Mouse (Mus musculus): ENCODE results near the gene Fam57a. TPM values are rescaled to one million over a fixed set of nuclear protein-coding genes. Genes with fewer than 3 reads are reported as not detected.

Gene Fam57a
- 14.8 and 15.4 TPM in 2 replicates for polyA plus RNA-seq (2012; rRNA removed)

DNA sequence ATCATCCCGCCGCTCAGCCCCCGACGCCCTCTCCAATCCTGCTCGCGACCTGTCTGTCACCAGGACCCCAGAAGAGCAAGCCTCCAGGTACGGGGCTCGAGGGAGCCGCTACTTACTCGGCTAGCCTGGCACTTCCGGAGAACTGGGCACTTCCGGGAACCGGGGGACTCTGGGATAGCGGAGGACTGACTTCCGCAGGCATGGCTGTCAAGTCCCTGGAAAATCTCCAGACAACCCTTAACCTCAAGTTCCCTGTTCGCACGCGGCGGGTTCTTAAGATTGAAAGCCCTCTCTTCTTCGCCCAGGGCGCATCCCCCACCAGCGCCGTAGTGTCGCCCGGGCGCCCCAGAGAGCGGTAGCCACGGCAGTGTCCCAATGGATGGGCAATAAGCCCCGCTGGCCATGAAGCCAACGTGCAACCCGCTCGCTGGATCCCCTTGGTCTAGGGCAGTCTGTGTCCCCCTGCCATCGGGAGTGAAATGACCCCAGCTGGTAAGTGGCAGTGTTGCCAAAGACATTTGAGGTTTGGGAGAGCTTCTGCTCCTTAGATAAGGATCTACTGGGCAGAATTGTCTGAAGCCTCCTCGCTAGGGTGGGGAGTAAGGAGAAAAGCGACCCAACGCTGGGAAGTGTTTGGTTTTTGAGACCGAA, at the start of gene Fam57a, which contains the start of gene Vps53:
Fam57a (plus strand) TSS at position 177 of the 651 bp plus-strand sequence.
Vps53 (minus strand) TSS at position 153 of the 651 bp plus-strand sequence.
- DNase-seq (ENCODE audit: low spot score), result peak; percentile 80

DNA sequence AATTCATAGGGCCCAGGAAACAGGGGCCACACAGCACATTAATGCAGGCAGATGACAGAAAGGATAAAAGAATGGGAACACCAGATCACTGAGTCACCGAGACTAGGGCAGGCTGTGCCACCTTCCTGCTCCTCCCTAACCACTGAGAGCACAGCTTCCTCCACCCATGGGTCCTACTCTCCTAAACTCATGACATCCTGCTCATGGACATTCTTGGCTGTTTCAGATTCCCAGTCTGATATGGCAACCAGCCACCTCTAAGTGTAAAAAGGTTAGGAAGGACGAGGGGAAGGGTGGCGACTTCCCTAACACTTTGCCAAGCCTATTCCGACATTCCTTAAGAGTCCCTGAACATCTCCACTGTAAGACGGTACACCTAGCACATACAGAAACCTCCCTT, 48.6 kb upstream of the Fam57a start:
- no peak for DNase-seq (ENCODE audit: low spot score)

DNA sequence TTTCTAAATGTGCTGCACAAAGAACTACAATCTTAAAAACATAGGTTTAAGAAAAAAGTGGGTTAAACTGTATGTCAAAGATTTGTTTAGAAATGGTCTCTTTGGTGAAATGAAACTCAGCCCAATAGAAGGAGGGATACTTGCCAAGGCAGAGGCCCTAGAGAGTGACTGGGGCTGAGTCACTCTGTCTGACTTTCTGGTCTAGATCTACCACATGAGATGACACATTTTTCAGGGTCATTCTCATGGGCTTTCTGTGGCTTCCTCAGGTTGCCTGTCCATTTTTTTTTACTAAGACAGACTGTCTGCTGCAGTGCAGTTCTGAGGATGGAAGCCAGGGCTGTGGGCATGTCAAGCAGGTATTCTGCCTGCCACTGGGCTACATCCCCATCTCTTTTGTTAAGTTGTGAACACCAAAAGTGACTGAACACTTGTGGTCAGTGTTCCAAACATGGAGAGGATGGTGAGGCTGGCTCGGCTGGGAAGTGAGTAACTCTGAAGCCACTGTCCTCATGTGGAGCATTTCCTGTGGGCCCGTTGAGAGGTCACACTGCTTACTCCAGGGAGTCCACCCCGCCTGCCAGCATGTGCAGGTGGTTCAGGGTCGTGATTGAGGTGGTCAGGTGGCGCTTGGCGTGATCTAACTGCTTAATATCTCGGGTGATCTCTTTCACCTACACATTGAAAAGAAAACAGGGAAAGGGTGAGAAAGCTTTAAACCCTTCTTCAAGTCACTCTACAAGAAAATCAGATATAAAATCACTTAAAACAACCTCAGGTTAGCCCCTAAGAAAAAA, 43.6 kb upstream of the Fam57a start:
- DNase-seq (ENCODE audit: low spot score), result no peak

GRCm38 (mm10) chr11:76137996-76138395, 41.5 kb upstream of the Fam57a start:
- no peak for DNase-seq (ENCODE audit: low spot score)

- no peak for DNase-seq (ENCODE audit: low spot score)
Observed at GRCm38 (mm10) chr11:76144386-76144785, 35.1 kb upstream of the Fam57a start.

DNA sequence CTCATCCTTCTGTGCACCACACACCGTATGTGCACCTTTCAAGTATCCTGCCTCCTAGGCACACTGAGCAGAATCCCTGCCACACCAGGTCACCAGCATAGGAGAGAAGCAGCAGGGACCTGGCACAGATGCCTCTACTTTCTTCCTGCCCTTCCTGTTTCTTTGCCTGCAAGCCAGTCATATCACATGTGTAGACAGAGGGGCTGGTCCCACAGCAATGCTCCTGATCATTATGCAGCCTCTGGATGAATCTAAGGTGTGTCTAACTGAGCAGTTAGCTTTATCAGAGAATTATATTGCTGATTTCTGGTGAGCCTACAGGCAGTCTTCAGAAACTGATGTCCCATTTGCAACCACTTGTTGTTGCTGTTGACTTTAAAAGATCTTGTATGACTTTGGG, 34.3 kb upstream of the Fam57a start:
- DNase-seq (ENCODE audit: low spot score), result no peak

GRCm38 (mm10) chr11:76146187-76147010, 33.1 kb upstream of the Fam57a start:
- no peak for DNase-seq (ENCODE audit: low spot score)

- DNase-seq (ENCODE audit: low spot score), result no peak
Observed at GRCm38 (mm10) chr11:76148055-76149008, 31.1 kb upstream of the Fam57a start.

DNA sequence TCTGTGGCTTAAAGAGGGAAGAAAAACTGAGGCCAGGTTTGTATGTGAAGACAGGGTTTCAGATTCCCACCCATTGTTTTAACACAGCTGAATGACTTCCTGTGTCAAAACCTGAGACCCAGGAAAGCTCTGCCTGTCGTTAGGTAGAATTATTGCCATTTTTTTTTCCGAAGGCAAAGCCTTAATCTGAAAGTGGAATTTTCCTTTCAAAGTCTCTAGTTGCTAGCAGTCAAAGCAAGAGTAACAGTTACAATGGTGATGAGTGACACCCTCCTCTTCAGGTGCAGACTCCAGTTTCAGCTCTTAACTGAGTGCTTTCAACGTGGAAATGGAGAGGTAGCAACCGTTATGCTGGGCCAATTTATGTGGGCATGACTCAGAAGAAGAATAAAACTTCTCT, 28.5 kb upstream of the Fam57a start:
- no peak for DNase-seq (ENCODE audit: low spot score)

GRCm38 (mm10) chr11:76153236-76153951, 26.1 kb upstream of the Fam57a start:
- DNase-seq (ENCODE audit: low spot score), result no peak

- DNase-seq (ENCODE audit: low spot score), result no peak
Observed at GRCm38 (mm10) chr11:76154200-76154599, 25.3 kb upstream of the Fam57a start.

GRCm38 (mm10) chr11:76154861-76155260, 24.6 kb upstream of the Fam57a start:
- no peak for DNase-seq (ENCODE audit: low spot score)

DNA sequence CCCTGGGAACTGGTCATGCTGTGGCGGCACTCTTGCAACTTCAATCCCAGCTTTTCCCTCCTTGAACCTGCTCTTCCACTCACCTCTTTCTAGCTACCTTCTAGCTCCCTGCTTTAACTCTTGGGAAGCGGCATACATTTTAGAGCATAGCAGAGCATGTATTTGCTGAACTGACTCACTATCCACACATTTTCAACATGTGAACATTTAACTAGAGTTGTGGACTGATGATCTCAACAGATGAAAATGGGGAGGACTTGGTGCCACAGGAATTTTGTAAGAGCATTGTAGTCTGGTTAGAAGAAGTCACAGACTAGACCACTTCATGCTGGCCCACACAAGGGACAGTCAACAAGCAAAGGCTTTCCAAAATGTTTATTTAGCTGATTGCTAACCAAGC, 21.1 kb upstream of the Fam57a start:
- DNase-seq (ENCODE audit: low spot score), result no peak

DNA sequence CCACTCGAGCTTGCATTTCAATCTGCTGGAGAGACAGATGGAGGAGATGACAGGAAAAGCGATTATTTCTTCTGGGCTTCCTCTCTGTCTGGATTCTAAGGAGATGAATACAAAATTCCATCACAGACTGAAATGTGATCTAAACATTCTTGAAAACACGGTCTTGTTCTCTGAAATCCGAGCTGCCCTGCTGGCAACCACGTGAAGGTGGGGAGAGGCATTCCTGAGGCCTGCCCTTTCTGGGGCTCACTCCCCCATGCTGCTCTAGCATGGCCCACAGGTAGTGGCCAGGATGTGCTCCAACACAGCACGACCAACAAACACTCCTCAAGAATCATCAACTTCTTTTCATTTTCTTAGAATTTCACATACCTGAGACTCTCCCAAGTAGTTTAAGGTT, 19.2 kb upstream of the Fam57a start:
- no peak for DNase-seq (ENCODE audit: low spot score)

DNA sequence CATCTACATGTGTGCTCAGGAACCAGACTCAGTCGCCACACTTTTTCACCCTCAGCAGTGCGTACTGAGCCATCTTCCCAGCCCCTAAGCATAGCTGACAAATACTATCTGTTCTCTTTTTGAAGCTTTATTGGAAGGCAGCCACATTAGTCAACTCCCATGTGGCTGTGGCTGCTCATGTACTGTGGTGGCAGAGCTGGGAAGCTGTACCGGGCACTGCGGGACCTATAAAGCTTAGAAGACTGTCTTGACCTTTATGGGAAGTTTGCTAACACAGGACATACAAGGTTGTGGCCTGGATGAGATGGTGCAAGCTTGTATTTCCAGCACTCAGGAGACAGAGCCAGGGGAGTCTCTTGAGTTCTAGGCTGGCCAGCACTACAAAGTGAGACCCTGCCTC, 12.8 kb upstream of the Fam57a start:
- no peak for DNase-seq (ENCODE audit: low spot score)

GRCm38 (mm10) chr11:76167079-76167765, 12.2 kb upstream of the Fam57a start:
- no peak for DNase-seq (ENCODE audit: low spot score)

- no peak for DNase-seq (ENCODE audit: low spot score)
Observed at GRCm38 (mm10) chr11:76168976-76169375, 10.5 kb upstream of the Fam57a start.

- DNase-seq (ENCODE audit: low spot score), result no peak
Observed at GRCm38 (mm10) chr11:76170207-76170606, 9.3 kb upstream of the Fam57a start.

GRCm38 (mm10) chr11:76178726-76179494, 561 bp upstream of the Fam57a start:
- DNase-seq (ENCODE audit: low spot score), result no peak
